Mouse (Mus musculus): ENCODE results near the gene Rab6b. TPM values are rescaled to one million over a fixed set of nuclear protein-coding genes. Genes with fewer than 3 reads are reported as not detected.

Rab6b gene
- total and polyA plus RNA-seq, 2 experiments from 2014 or later: 162 to 228 TPM

GRCm38 (mm10) chr9:103116941-103117340 lies 5.4 kb downstream of the Rab6b start:
- peaks cover 22% of the 10 kb centered on the region; the same call in 1 of the 2 replicates for H3K4me1 ChIP-seq (ENCODE audit: insufficient read depth, low read length)
- no peak overlapping the region for H3K4me3 ChIP-seq (ENCODE audit: low read depth, low read length)
- H3K9me3 ChIP-seq (ENCODE audit: low read length): no peaks in the 10 kb centered on the region
- no peak overlapping the region for H3K4me2 ChIP-seq (ENCODE audit: low read depth, low read length, poor library complexity, severe bottlenecking)
- no peak for DNase-seq (ENCODE audit: low spot score)
- H3K27ac ChIP-seq (ENCODE audit: low read depth, low read length): no peak overlapping the region
- 71% methylated on average over 4 of the region's 4 CpGs for WGBS
- ATAC-seq (ENCODE audit: low FRiP score): no peak
- H3K36me3 ChIP-seq (ENCODE audit: insufficient read depth, low read length): 0 out of 2 replicates have a peak, but pooled peaks cover 4% of the 10 kb centered on the region
- TF ChIP-seq CTCF (IDR thresholded peaks at IDR 0.05): no peak
- no peaks in the 10 kb centered on the region for H3K27me3 ChIP-seq (ENCODE audit: insufficient read depth, low read length)
- H3K9ac ChIP-seq (replicated peaks; ENCODE audit: low read length, poor library complexity, severe bottlenecking): no peak overlapping the region

GRCm38 (mm10) chr9:103117495-103117894 lies 5.9 kb downstream of the Rab6b start:
- no peaks in the 10 kb centered on the region for H3K9me3 ChIP-seq (ENCODE audit: low read length)
- no peak overlapping the region for H3K27ac ChIP-seq (ENCODE audit: low read depth, low read length)
- ATAC-seq (ENCODE audit: low FRiP score): no peak
- 0 out of 2 replicates have a peak, but pooled peaks cover 4% of the 10 kb centered on the region for H3K36me3 ChIP-seq (ENCODE audit: insufficient read depth, low read length)
- 29% methylated on average over 5 of the region's 5 CpGs for WGBS
- no peaks in the 10 kb centered on the region for H3K27me3 ChIP-seq (ENCODE audit: insufficient read depth, low read length)
- H3K9ac ChIP-seq (replicated peaks; ENCODE audit: low read length, poor library complexity, severe bottlenecking): no peak overlapping the region
- H3K4me1 ChIP-seq (ENCODE audit: insufficient read depth, low read length): peaks cover 22% of the 10 kb centered on the region; the same call in 1 of the 2 replicates
- H3K4me2 ChIP-seq (ENCODE audit: low read depth, low read length, poor library complexity, severe bottlenecking): no peak overlapping the region
- H3K4me3 ChIP-seq (ENCODE audit: low read depth, low read length): no peak overlapping the region
- TF ChIP-seq CTCF (IDR thresholded peaks at IDR 0.05): no peak
- peak; percentile 45 for DNase-seq (ENCODE audit: low spot score)

GRCm38 (mm10) chr9:103117951-103118350 lies 6.4 kb downstream of the Rab6b start:
- Histone ChIP-seq H3K4me1 (ENCODE audit: insufficient read depth, low read length) (peaks cover 22% of the 10 kb centered on the region; the same call in 1 of the 2 replicates), H3K36me3 (ENCODE audit: insufficient read depth, low read length) (0 out of 2 replicates have a peak, but pooled peaks cover 4% of the 10 kb centered on the region), H3K27ac (ENCODE audit: low read depth, low read length) (no peak overlapping the region), H3K9me3 (ENCODE audit: low read length) (no peaks in the 10 kb centered on the region), H3K4me2 (ENCODE audit: low read depth, low read length, poor library complexity, severe bottlenecking) (no peak overlapping the region), H3K4me3 (ENCODE audit: low read depth, low read length) (no peak overlapping the region), H3K9ac (replicated peaks; ENCODE audit: low read length, poor library complexity, severe bottlenecking) (no peak overlapping the region), H3K27me3 (ENCODE audit: insufficient read depth, low read length) (no peaks in the 10 kb centered on the region)
- WGBS: 59% methylated on average over 8 of the region's 8 CpGs
- no peak for TF ChIP-seq CTCF (IDR thresholded peaks at IDR 0.05)
- DNase-seq (ENCODE audit: low spot score) (no peak), ATAC-seq (ENCODE audit: low FRiP score) (no peak)

- no peak overlapping the region for H3K4me2 ChIP-seq (ENCODE audit: low read depth, low read length, poor library complexity, severe bottlenecking)
- H3K27ac ChIP-seq (ENCODE audit: low read depth, low read length): no peak overlapping the region
- H3K4me1 ChIP-seq (ENCODE audit: insufficient read depth, low read length): peaks cover 16% of the 10 kb centered on the region; the same call in 1 of the 2 replicates
- WGBS: 81% methylated on average over 5 of the region's 5 CpGs
- H3K9ac ChIP-seq (replicated peaks; ENCODE audit: low read length, poor library complexity, severe bottlenecking): no peak overlapping the region
- DNase-seq (ENCODE audit: low spot score) (no peak), ATAC-seq (ENCODE audit: low FRiP score) (no peak)
- TF ChIP-seq CTCF (IDR thresholded peaks at IDR 0.05): no peak
- H3K4me3 ChIP-seq (ENCODE audit: low read depth, low read length): no peak overlapping the region
- H3K36me3 ChIP-seq (ENCODE audit: insufficient read depth, low read length): 0 out of 2 replicates have a peak, but pooled peaks cover 4% of the 10 kb centered on the region
- H3K27me3 ChIP-seq (ENCODE audit: insufficient read depth, low read length): no peaks in the 10 kb centered on the region
- H3K9me3 ChIP-seq (ENCODE audit: low read length): no peaks in the 10 kb centered on the region
Measured at GRCm38 (mm10) chr9:103118651-103119275, 7.2 kb downstream of the Rab6b start.

GRCm38 (mm10) chr9:103119781-103120180 lies 8.2 kb downstream of the Rab6b start:
- WGBS: 78% methylated on average over 9 of the region's 9 CpGs
- H3K4me1 ChIP-seq (ENCODE audit: insufficient read depth, low read length): peaks cover 9% of the 10 kb centered on the region; the same call in 1 of the 2 replicates
- ATAC-seq (ENCODE audit: low FRiP score): no peak
- H3K9ac ChIP-seq (replicated peaks; ENCODE audit: low read length, poor library complexity, severe bottlenecking): no peak overlapping the region
- H3K4me3 ChIP-seq (ENCODE audit: low read depth, low read length): no peak overlapping the region
- no peaks in the 10 kb centered on the region for H3K9me3 ChIP-seq (ENCODE audit: low read length)
- no peak overlapping the region for H3K4me2 ChIP-seq (ENCODE audit: low read depth, low read length, poor library complexity, severe bottlenecking)
- no peaks in the 10 kb centered on the region for H3K27me3 ChIP-seq (ENCODE audit: insufficient read depth, low read length)
- no peak for TF ChIP-seq CTCF (IDR thresholded peaks at IDR 0.05)
- H3K36me3 ChIP-seq (ENCODE audit: insufficient read depth, low read length): 0 out of 2 replicates have a peak, but pooled peaks cover 4% of the 10 kb centered on the region
- H3K27ac ChIP-seq (ENCODE audit: low read depth, low read length): no peak overlapping the region; the same call in 1 of the 2 replicates
- DNase-seq (ENCODE audit: low spot score): no peak

GRCm38 (mm10) chr9:103120231-103120630 lies 8.6 kb downstream of the Rab6b start:
- ATAC-seq (ENCODE audit: low FRiP score) (no peak), DNase-seq (ENCODE audit: low spot score) (no peak)
- H3K36me3 ChIP-seq (ENCODE audit: insufficient read depth, low read length): 0 out of 2 replicates have a peak, but pooled peaks cover 4% of the 10 kb centered on the region
- no peak overlapping the region for H3K4me3 ChIP-seq (ENCODE audit: low read depth, low read length)
- peak; percentile 14; the same call in 1 of the 2 replicates for TF ChIP-seq CTCF (IDR thresholded peaks at IDR 0.05)
- WGBS: 45% methylated on average over 2 of the region's 2 CpGs
- H3K27ac ChIP-seq (ENCODE audit: low read depth, low read length): no peak overlapping the region
- H3K4me2 ChIP-seq (ENCODE audit: low read depth, low read length, poor library complexity, severe bottlenecking): no peak overlapping the region
- peaks cover 6% of the 10 kb centered on the region; the same call in 1 of the 2 replicates for H3K4me1 ChIP-seq (ENCODE audit: insufficient read depth, low read length)
- H3K9me3 ChIP-seq (ENCODE audit: low read length): no peaks in the 10 kb centered on the region
- no peaks in the 10 kb centered on the region for H3K27me3 ChIP-seq (ENCODE audit: insufficient read depth, low read length)
- no peak overlapping the region for H3K9ac ChIP-seq (replicated peaks; ENCODE audit: low read length, poor library complexity, severe bottlenecking)
